Comparison of ENCODE assay signal across 16 mouse cellular contexts in the genomic region with DNA sequence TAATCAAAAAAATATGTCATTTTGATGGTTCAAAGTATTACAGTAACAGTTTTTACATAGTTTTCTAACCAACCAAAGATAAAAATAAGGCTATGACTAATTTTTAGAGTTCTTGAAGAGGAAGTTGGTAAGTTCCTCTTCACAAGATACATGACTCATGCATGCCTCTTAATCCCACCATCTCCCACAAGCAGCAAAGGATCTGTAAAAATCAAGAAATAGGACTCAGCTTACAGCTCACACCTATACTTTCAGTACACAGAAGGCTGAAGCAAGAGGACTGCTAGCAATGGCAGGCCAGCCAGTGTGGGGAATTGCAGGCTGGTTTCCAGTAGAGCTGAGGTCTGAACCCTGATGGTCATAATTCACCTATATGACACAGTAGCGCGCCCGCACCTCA. TPM values are rescaled to one million over a fixed set of nuclear protein-coding genes. Genes with fewer than 3 reads are reported as not detected.
A peak's percentile ranks its signal among the peaks of the same experiment; 100 is the strongest.
DNase-seq lines count a peak whose midpoint lies in the region; ATAC-seq lines count a peak whose summit lies in the region.
"Had no signal": no experiment of that assay in that cellular context is flagged by ENCODE, and none has a peak within 500 bp of the region (broad histone marks: within the 10 kb centered on the region; RNA-seq: fewer than 3 reads in every experiment).

No protein-coding gene starts in this region.

- peak; percentile 72 for ATAC-seq in activated CD4-positive, CD25-positive, alpha-beta regulatory T cell, adult 4 months
- no peak for ATAC-seq in liver, embryonic 15.5 days (ENCODE audit: insufficient read depth)

- DNase-seq in spleen, postnatal 36 days (ENCODE audit: low spot score in 2 of 2), result peak; percentile 28 to 44
- DNase-seq in spleen, postnatal 10 days (ENCODE audit: low spot score in 2 of 2), result no peak
- DNase-seq in kidney, adult 11 months, result no peak
- DNase-seq in c-Kit-positive CD71-positive TER-119-positive erythroid progenitor cells, embryonic 14.5 days (ENCODE audit: low spot score), result no peak
- no peak for DNase-seq in adrenal gland, postnatal 10 days
- no peak for DNase-seq in embryo, embryonic 10 days (ENCODE audit: low spot score)
- DNase-seq: kidney, postnatal 4 days; left cerebral cortex, postnatal 4 days; lung, postnatal 4 days; right cerebral cortex, postnatal 25 days had no signal

- H3K4me2 ChIP-seq in liver, embryonic 15.5 days, result no peak overlapping the region; the same call in 1 of the 2 replicates
- H3K4me2 ChIP-seq: forebrain, embryonic 12.5 days; heart, embryonic 12.5 days; hindbrain, embryonic 15.5 days; neural tube, embryonic 12.5 days had no signal

- peaks cover 33% of the 10 kb centered on the region for H3K36me3 ChIP-seq in liver, embryonic 15.5 days (replicated peaks)

- no peak overlapping the region for H3K4me3 ChIP-seq in liver, embryonic 15.5 days (replicated peaks)
- H3K4me3 ChIP-seq: forebrain, embryonic 12.5 days; heart, embryonic 12.5 days; hindbrain, embryonic 15.5 days; neural tube, embryonic 12.5 days had no signal

- no peaks in the 10 kb centered on the region for H3K27me3 ChIP-seq in liver, embryonic 15.5 days
- H3K27me3 ChIP-seq: forebrain, embryonic 12.5 days; heart, embryonic 12.5 days; hindbrain, embryonic 15.5 days; neural tube, embryonic 12.5 days had no signal

- 74% methylated on average over 3 of the region's 3 CpGs for WGBS in liver, embryonic 15.5 days (ENCODE audit: insufficient replicate concordance)

- H3K27ac ChIP-seq in liver, embryonic 15.5 days (replicated peaks), result peak overlapping the region; percentile 45; the same call in 1 of the 2 replicates
- H3K27ac ChIP-seq: forebrain, embryonic 12.5 days; hindbrain, embryonic 15.5 days; neural tube, embryonic 12.5 days had no signal

- H3K9ac ChIP-seq in liver, embryonic 15.5 days, result no peak overlapping the region
- H3K9ac ChIP-seq: forebrain, embryonic 12.5 days; heart, embryonic 12.5 days; hindbrain, embryonic 15.5 days; neural tube, embryonic 12.5 days had no signal

- peaks cover 68% of the 10 kb centered on the region for H3K4me1 ChIP-seq in liver, embryonic 15.5 days (replicated peaks)
- H3K4me1 ChIP-seq: forebrain, embryonic 12.5 days; hindbrain, embryonic 15.5 days; neural tube, embryonic 12.5 days had no signal

- H3K9me3 ChIP-seq in liver, embryonic 15.5 days (replicated peaks), result no peaks in the 10 kb centered on the region
- H3K9me3 ChIP-seq: forebrain, embryonic 12.5 days; heart, embryonic 12.5 days; hindbrain, embryonic 15.5 days; neural tube, embryonic 12.5 days had no signal

RNA-seq across cellular contexts. Expression of a gene that starts 14.0 kb away (rescaled TPM):
- polyA plus RNA-seq in activated CD4-positive, CD25-positive, alpha-beta regulatory T cell, adult 4 months (2017; shearing (Covaris generic)), result 1 to 10 TPM; 6.5 to 8.2 TPM
- 6.4 TPM in 2 replicates for polyA plus RNA-seq in liver, embryonic 15.5 days (2015; fragmentation: Nextera tagmentation; extraction: Ambion mirVana)
- 10 to 100 TPM; 26.1 to 27.6 TPM for total RNA-seq in adrenal gland, postnatal 10 days (2021)

RNA-seq across cellular contexts. Expression of a gene that starts 31.3 kb away (rescaled TPM):
- not detected for polyA plus RNA-seq in activated CD4-positive, CD25-positive, alpha-beta regulatory T cell, adult 4 months (2017; shearing (Covaris generic))
- polyA plus RNA-seq in liver, embryonic 15.5 days (2015; fragmentation: Nextera tagmentation; extraction: Ambion mirVana), result 0.30 TPM in 1 of 2 replicates, not detected in the other
- total RNA-seq in adrenal gland, postnatal 10 days (2021), result under 1 TPM; 0.45 to 0.76 TPM
- polyA plus RNA-seq: forebrain, embryonic 12.5 days had no signal

RNA-seq across cellular contexts. Expression of a gene that starts 31.7 kb away (rescaled TPM):
- 10 to 100 TPM; 10.2 to 14.5 TPM for polyA plus RNA-seq in activated CD4-positive, CD25-positive, alpha-beta regulatory T cell, adult 4 months (2017; shearing (Covaris generic))
- 19.7 and 20.5 TPM in 2 replicates for polyA plus RNA-seq in liver, embryonic 15.5 days (2015; fragmentation: Nextera tagmentation; extraction: Ambion mirVana)
- 10 to 100 TPM; 14.0 to 17.7 TPM for total RNA-seq in adrenal gland, postnatal 10 days (2021)

RNA-seq across cellular contexts. Expression of a gene that starts 59.1 kb away (rescaled TPM):
- polyA plus RNA-seq in activated CD4-positive, CD25-positive, alpha-beta regulatory T cell, adult 4 months (2017; shearing (Covaris generic)), result not detected
- polyA plus RNA-seq in liver, embryonic 15.5 days (2015; fragmentation: Nextera tagmentation; extraction: Ambion mirVana), result 0.07 TPM in 1 of 2 replicates, not detected in the other
- under 1 TPM in 1 of 2 experiments, not detected in 1; 0.24 TPM for total RNA-seq in adrenal gland, postnatal 10 days (2021)
- total RNA-seq: left cerebral cortex, postnatal 4 days had no signal
- polyA plus RNA-seq: forebrain, embryonic 12.5 days; heart, embryonic 12.5 days had no signal

Comparison
In these comparisons a context has a peak if more than half of its experiments do, and no peak if none do; other contexts are left out.
1. DNase-seq: peak in spleen, postnatal 36 days (2 of 2); none in spleen, postnatal 10 days (0 of 2), kidney, adult 11 months (single experiment), c-Kit-positive CD71-positive TER-119-positive erythroid progenitor cells, embryonic 14.5 days (single experiment), adrenal gland, postnatal 10 days (single experiment) and embryo, embryonic 10 days (single experiment).